Mouse (Mus musculus): Measurements from ENCODE around the gene Creb3l2. TPM values are rescaled to one million over a fixed set of nuclear protein-coding genes. Genes with fewer than 3 reads are reported as not detected.

Gene Creb3l2
- total RNA-seq, 2 experiments from 2014 or later, result 8.8 to 10.3 TPM

GRCm38 (mm10) chr6:37286134-37286533, 155.8 kb downstream of the Creb3l2 start:
- no peak for DNase-seq (ENCODE audit: extremely low spot score in 1 of 2, low spot score in 1 of 2)

GRCm38 (mm10) chr6:37284879-37285278, 157.1 kb downstream of the Creb3l2 start:
- DNase-seq (ENCODE audit: extremely low spot score in 1 of 2, low spot score in 1 of 2), result no peak

GRCm38 (mm10) chr6:37283336-37283735, 158.6 kb downstream of the Creb3l2 start:
- DNase-seq (ENCODE audit: extremely low spot score in 1 of 2, low spot score in 1 of 2), result no peak

DNA sequence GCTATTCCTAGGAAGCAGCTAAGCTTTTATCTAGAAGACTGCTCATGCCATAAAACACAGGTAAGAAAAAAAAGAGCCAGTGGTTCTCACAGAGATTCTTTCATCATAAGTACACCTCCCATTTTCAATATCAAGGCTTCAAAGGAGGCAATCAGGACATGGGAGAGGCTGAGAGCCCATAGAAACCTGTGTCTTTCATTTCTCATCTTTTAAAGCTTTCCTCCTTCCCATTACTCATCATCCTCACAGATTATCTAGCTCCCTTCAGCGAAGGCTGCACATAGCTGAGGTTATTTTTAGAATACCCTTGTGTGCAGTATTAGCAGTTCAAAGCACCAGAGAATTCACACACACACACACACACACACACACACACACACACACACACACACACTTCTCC, 159.3 kb downstream of the Creb3l2 start:
- no peak for DNase-seq (ENCODE audit: extremely low spot score in 1 of 2, low spot score in 1 of 2)

Other genes starting within 250 kb of the Creb3l2 start
- 10 to 100 TPM; 71.2 to 81.8 TPM for gene Dgki, start 142.0 kb downstream of the Creb3l2 start, total RNA-seq (2021)
- not detected for gene Akr1d1, start 88.0 kb upstream of the Creb3l2 start, total RNA-seq (2021)

Data from layer of hippocampus, postnatal 25 days (tissue).